Mouse (Mus musculus) heart, adult 9 months (tissue): Measurements from ENCODE around the gene Tbc1d2.
"Not testable (repeated sequence)": the region's sequence is repeated elsewhere in the genome, so short reads cannot be mapped to it uniquely, and the experiment has no call there.

Experiments
- DNase-seq, 2 experiments: peaks; one replicate each; pipeline ENCODE4 v3.0.0; 2022; ENCODE audit warnings: low spot score in 2 of 2

Tbc1d2 gene

GRCm38 (mm10) chr4:46601844-46602423 is 48.1 kb downstream of the Tbc1d2 start, which contains the start of gene Coro2a:
Gene Coro2a (minus strand): TSS chr4:46602202.
- peak; percentile 50 to 61 for DNase-seq

- DNase-seq: no peak
Measured at GRCm38 (mm10) chr4:46601258-46601843, 48.7 kb downstream of the Tbc1d2 start.

GRCm38 (mm10) chr4:46600473-46601257 is 49.3 kb downstream of the Tbc1d2 start:
- no peak for DNase-seq

- DNase-seq: not testable (repeated sequence)
Measured at GRCm38 (mm10) chr4:46599609-46600008, 50.4 kb downstream of the Tbc1d2 start.

GRCm38 (mm10) chr4:46598981-46599380 is 51.0 kb downstream of the Tbc1d2 start:
- DNase-seq: no peak

GRCm38 (mm10) chr4:46598111-46598510 is 51.9 kb downstream of the Tbc1d2 start:
- no peak for DNase-seq

- DNase-seq: no peak
Measured at GRCm38 (mm10) chr4:46597286-46597961, 52.6 kb downstream of the Tbc1d2 start.

GRCm38 (mm10) chr4:46596398-46596797 is 53.6 kb downstream of the Tbc1d2 start:
- no peak for DNase-seq

GRCm38 (mm10) chr4:46594131-46594530 is 55.9 kb downstream of the Tbc1d2 start:
- DNase-seq: no peak

- DNase-seq: no peak
Measured at GRCm38 (mm10) chr4:46593472-46593871, 56.5 kb downstream of the Tbc1d2 start.

GRCm38 (mm10) chr4:46591833-46592520 is 58.0 kb downstream of the Tbc1d2 start:
- DNase-seq: no peak

GRCm38 (mm10) chr4:46590810-46591209 is 59.2 kb downstream of the Tbc1d2 start:
- DNase-seq: no peak

- DNase-seq: no peak
Measured at GRCm38 (mm10) chr4:46589946-46590684, 59.9 kb downstream of the Tbc1d2 start.

- no peak for DNase-seq
Measured at GRCm38 (mm10) chr4:46589151-46589550, 60.9 kb downstream of the Tbc1d2 start.

- DNase-seq: no peak
Measured at GRCm38 (mm10) chr4:46586473-46586872, 63.5 kb downstream of the Tbc1d2 start.

GRCm38 (mm10) chr4:46585811-46586190 is 64.2 kb downstream of the Tbc1d2 start:
- DNase-seq: no peak

- DNase-seq: no peak
Measured at GRCm38 (mm10) chr4:46585041-46585810, 64.8 kb downstream of the Tbc1d2 start.

GRCm38 (mm10) chr4:46584536-46584935 is 65.5 kb downstream of the Tbc1d2 start:
- DNase-seq: not testable (repeated sequence)

- not testable (repeated sequence) for DNase-seq
Measured at GRCm38 (mm10) chr4:46584084-46584483, 65.9 kb downstream of the Tbc1d2 start.

GRCm38 (mm10) chr4:46582024-46582423 is 68.0 kb downstream of the Tbc1d2 start:
- not testable (repeated sequence) for DNase-seq
